Mouse (Mus musculus) MEL (cell line): ENCODE measurements around the gene Tnfrsf26.

Source experiments
- CTCF ChIP-seq, 3 experiments: IDR thresholded peaks in 2 of 3; conservative IDR thresholded peaks in 1 of 3; 2 replicates each; pipeline ENCODE4 v1.5.1; 2011 to 2012; ENCODE audit warnings: low read length in 3 of 3, low read depth in 2 of 3, mild to moderate bottlenecking in 2 of 3, improper control_type of control experiment in 1 of 3, inconsistent platforms in 1 of 3, mixed read lengths in 1 of 3, moderate library complexity in 1 of 3; ENCODE audit not compliant: control insufficient read depth in 1 of 3, insufficient read depth in 1 of 3, poor library complexity in 1 of 3, severe bottlenecking in 1 of 3
- HCFC1 ChIP-seq: IDR thresholded peaks from 2 replicates; pipeline ENCODE4 v1.6.1; 2012; ENCODE audit warnings: low read depth, mild to moderate bottlenecking, inconsistent platforms, low read length, improper control_type of control experiment, moderate library complexity
- ZKSCAN1 ChIP-seq: IDR thresholded peaks from 2 replicates; pipeline ENCODE4 v1.6.1; 2012; ENCODE audit warnings: low read depth, mild to moderate bottlenecking, inconsistent platforms, low read length, improper control_type of control experiment, moderate library complexity

DNA sequence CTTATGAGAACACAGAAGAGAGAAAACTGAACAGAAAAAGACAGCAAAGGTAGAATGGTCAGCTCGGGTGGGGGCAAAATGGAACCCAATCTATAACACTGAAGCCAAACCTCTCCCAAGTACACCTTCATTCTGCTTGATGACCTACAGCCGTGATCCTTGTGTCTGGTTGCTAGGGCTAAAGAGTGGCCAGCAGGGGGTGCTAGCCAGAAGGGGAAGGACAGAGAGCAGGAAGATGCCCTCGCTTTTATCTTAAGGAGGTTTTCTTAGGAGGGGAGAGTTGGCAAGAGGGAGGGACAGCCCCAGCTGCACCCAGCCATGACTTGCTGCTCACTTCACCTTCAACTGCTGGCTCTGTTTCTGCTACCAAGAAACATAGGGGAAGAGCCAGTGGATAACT is 44.6 kb downstream of the Tnfrsf26 start:
- peak; percentile 76 to 80 (median 79) for TF ChIP-seq CTCF (IDR thresholded peaks at IDR 0.05 in 2 of 3, conservative IDR thresholded peaks at IDR 0.05 in 1 of 3; ENCODE audit: control insufficient read depth in 1 of 3, insufficient read depth in 1 of 3, low read depth in 2 of 3, low read length in 3 of 3, poor library complexity in 1 of 3, severe bottlenecking in 1 of 3)
- no peak for TF ChIP-seq ZKSCAN1
- no peak for TF ChIP-seq HCFC1
